Mouse (Mus musculus) monocyte, adult 2 months (primary cell): ENCODE measurements around the gene Efemp2.
"Not testable (repeated sequence)": the region's sequence is repeated elsewhere in the genome, so short reads cannot be mapped to it uniquely, and the experiment has no call there.

Source experiments
- DNase-seq, 2 experiments: peaks; one replicate each; pipeline ENCODE4 v3.0.0; 2022; ENCODE audit warnings: low spot score in 2 of 2, low read depth in 1 of 2

The Efemp2 gene

GRCm38 (mm10) chr19:5477004-5477667, 3.4 kb downstream of the Efemp2 start:
- DNase-seq: no peak

DNA sequence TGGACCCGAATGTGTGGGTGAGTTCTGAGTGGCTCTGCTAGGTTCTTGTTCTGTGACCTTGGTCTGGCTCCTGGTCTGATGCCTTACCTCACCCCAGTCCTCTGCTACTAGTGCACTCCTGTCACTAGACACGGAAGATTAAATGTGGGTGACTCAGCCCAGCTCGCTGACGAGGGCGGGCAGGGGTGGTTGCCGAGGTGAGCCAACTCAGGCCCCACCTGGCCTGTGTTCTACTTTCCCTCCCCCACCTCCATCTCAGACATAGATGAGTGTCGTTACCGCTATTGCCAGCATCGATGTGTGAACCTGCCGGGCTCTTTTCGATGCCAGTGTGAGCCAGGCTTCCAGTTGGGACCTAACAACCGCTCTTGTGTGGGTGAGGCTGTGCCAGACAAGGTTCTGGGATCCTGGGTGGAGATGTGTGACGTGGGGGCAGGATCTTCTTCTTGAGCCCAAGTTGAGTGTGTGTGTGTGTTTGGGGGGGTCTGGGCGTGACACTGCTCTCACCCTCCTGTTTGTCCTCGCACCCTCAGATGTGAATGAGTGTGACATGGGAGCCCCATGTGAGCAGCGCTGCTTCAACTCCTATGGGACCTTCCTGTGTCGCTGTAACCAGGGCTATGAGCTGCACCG, 4.0 kb downstream of the Efemp2 start:
- no peak for DNase-seq

DNA sequence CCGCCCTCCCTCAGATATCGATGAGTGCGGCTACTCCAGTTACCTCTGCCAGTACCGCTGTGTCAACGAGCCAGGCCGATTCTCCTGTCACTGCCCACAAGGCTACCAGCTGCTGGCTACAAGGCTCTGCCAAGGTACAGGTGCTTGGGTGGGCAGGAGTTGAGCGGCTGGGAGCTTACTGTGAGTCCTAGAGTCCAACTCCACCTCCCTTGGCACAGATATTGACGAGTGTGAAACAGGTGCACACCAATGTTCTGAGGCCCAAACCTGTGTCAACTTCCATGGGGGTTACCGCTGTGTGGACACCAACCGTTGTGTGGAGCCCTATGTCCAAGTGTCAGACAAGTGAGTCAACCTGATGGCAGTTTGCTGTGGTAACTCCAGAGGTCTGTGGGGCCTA, 6.3 kb downstream of the Efemp2 start:
- DNase-seq: no peak

DNA sequence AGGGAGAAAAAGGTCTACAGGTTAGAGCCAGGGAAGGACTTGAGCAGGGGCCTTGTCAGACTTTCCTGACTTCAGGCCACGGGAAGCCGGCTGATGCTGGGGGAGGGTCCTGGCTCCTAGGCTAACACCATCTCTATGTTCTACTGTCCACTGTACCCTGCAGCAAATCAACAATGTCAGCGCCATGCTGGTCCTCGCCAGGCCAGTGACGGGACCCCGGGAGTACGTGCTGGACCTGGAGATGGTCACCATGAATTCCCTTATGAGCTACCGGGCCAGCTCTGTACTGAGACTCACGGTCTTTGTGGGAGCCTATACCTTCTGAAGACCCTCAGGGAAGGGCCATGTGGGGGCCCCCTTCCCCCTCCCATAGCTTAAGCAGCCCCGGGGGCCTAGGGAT, 7.6 kb downstream of the Efemp2 start:
- DNase-seq: no peak

GRCm38 (mm10) chr19:5483386-5484359, 9.9 kb downstream of the Efemp2 start:
- no peak for DNase-seq

DNA sequence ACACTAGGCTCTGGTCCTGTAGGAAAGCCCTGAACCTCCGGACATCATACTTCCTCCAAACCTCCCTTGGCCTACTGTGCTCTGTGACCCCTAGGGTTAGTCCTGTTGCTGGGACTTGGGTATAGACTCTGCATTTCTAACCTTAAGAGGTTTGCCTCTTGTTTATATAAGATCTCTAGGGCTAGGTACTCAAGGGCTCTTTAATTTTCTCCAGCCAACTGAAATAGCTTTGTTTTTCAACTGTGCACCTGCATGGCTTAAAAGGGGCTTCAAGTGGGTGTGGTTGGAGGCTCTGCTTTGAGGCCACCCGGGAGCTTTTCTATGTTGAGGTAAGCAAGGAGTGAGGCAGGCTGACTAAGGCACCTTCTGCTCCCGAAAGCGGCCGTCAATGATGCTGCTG, 10.7 kb downstream of the Efemp2 start:
- DNase-seq: no peak

DNA sequence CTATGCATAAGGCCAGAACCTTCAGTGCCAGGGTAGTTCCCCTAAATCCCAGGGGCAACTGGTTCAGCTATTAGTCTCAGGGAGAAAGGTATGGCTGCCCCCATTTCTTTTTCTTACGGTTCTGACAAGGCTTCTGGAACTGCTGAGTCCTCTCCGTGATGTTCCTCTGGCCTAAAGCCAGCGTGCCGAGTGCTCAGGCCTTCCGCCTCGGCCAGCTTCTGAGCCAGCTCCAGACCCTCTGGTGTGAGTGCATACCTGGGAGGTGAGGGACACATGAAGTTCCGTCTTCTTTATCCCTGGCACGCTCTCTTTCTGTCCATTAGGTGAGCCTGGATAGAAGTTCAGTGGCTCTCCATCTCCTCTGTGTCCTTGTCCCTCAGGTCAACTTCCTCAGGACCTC, 11.6 kb downstream of the Efemp2 start:
- DNase-seq: no peak

DNA sequence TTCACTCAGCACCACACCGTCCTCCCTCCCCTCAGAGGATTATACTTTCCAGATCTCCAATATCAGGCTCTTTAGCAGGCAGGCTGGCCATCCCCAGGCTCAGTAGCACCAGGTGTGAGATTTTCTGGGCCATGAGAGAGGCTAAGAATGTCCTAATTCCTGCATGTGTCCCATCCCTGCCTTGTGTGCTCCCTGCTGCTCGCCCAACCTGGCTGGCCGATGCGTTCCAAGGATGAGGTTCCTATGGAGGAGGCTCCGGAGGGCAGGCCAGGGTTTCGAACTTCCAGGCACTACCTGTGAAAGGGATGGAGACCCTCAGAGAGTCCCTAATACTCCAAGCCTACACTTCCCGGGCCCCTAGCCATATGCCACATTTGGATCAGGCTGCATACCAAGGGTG, 12.1 kb downstream of the Efemp2 start:
- DNase-seq: no peak

DNA sequence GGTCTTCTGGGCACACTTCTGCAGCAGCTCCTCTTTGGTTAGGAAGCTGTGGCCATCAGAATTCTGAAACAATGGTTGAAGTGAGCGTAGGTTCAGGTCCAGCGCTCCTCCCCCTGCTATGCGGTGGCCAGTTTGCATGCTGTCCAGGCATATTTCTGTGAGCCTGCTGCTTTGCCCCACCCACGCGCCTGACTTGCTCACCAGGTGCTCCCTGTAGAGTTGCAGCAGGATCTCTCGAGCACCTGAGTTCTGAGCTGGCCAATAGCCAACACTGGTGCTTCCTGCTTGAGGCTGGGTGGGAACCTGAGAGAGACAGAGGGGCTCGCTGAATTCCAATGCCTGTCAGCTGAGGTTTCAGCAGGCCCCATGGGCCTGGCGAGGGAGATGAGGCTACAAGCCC, 12.5 kb downstream of the Efemp2 start:
- DNase-seq: no peak

- DNase-seq: no peak
Observed at GRCm38 (mm10) chr19:5486771-5487170, 13.0 kb downstream of the Efemp2 start.

DNA sequence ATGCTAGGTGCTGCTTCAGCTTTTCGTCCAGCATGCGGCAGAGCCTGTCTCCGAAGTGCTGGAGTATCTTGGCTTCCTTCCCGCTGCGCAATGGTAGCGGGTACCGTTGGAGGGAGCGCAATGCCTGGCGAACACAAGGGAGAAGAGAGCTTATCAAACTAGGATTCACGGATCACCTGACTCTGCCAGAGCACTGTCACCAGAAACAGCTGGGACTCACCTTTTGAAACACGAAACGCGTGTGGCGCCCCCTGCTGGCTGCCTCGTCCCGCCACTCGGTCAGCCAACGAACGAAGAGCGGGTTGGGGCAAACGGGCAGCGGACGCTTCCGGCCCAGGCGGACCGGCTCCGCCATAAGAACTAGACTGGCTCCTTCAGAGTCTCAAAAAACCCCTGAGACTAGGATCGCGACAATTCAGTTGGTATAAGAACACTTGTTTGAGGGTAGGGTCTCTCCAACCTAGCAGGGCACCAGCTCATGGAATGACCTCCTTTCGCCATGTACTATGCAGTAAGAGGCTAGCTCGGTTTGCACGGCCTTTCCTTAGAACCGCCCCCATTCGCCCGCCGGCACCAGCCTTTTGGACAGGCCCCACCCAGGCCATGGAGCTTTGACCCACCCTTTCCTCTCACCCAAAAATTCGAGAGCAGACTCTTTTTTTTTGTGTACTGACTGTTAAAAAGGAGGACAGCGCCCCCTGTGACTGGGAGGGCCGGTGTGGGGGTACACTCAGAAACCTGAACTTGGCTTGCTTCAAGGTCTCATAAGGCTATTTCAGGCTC, 14.2 kb downstream of the Efemp2 start, which contains the start of gene Mus81:
TSS of gene Mus81 (minus strand) at position 635 of the 783 bp plus-strand sequence.
- peak; percentile 90 to 93 for DNase-seq

DNA sequence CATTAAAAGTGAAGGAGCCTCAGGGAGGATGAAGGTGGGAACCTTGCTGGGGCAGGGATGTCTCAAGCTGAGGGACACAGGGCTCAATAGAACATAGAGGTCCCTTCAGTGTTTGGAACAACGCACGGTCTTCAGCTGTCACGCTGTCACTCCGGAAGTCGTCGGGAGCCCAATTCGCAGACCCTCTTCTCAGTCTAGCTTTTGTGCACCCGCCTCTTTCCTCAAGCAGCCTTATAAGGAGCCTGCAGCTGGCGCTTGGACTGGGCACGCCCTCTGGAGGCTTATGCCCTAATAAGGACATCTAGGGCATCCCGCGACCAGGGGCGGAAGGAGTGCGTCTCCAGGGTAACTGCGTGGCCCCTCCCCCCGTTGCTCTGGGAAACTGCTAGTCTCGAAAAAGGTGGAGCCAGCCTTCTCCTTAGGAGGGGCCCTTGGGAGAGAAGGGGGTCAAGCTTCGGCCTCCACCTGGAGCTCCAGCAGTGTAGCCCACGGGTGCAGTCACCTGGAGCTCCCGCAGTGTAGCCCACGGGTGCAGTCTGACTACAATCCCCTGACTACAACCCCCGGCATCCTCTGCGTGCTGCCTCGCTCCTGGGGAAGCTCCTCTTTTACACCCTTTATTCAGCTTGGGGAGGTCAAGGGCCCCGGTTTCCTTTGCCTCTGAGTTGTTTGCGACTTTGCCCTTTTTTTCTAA, 15.3 kb downstream of the Efemp2 start:
- peak; percentile 92 to 93 for DNase-seq

DNA sequence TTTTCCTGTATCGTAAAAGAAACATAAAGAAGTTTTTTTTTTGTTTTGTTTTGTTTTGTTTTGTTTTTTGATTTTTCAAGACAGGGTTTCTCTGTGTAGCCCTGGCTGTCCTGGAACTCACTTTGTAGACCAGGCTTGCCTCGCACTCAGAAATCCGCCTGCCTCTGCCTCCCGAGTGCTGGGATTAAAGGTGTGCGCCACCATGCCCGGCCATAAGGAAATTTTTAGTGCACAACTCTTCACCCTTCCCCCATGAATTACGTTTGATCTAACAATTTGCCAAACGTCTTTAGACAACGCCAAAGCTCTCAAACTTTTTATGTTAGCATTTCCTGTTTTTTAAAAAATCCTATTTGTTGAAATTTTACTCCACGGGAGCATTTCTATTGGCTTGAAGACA, 16.0 kb downstream of the Efemp2 start:
- DNase-seq: not testable (repeated sequence)

- peak; percentile 90 for DNase-seq
Observed at GRCm38 (mm10) chr19:5490313-5490897, 16.7 kb downstream of the Efemp2 start, which contains the start of gene Cfl1. TSS of gene Cfl1 (plus strand) at chr19:5490455.

GRCm38 (mm10) chr19:5490898-5491708, 17.3 kb downstream of the Efemp2 start:
- peak; percentile 83 to 88 for DNase-seq

- no peak for DNase-seq
Observed at GRCm38 (mm10) chr19:5492641-5493040, 18.9 kb downstream of the Efemp2 start.

DNA sequence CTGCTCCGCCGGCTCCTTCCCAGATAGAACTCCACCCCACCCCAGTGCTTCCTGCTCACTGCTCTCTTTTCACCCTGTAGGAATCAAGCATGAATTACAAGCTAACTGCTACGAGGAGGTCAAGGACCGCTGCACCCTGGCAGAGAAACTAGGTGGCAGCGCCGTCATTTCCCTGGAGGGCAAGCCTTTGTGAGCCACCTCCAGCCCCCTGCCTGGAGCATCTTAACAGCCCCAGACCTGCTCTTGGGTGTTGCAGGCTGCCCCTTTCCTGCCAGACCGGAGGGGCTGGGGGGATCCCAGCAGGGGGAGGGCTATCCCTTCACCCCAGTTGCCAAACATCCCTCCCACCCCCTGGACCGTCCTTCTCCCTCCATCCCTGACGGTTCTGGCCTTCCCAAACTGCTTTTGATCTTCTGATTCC, 19.6 kb downstream of the Efemp2 start:
- DNase-seq: not testable (repeated sequence)

DNA sequence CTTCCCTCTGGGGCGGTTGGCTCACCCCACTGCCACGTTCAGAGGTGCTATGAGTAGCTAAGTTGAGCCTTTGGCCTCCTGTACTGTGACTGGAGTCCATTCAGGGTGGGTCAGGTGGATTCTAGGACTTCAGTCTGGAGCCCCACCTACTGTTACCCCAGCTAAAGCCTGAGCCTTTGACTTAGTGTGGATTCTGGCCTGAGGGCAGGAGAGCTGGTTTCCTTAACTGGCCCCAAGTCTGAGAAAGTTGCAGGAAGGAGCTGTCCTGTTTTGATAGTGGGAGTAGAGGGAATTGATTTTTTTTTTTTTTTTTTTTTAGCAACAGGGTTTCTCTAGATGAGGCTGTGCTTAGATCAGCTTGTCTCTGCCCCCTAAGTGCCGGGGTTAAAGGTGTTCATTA, 20.6 kb downstream of the Efemp2 start:
- no peak for DNase-seq
